Mouse (Mus musculus) heart, adult 2 months (tissue): Measurements from ENCODE around the gene LTO1. TPM values are rescaled to one million over a fixed set of nuclear protein-coding genes. Genes with fewer than 3 reads are reported as not detected.

Experiments
- DNase-seq, 2 experiments: peaks; one replicate each; pipeline ENCODE4 v3.0.0; 2021
- H3K27ac ChIP-seq: fragments of 200-600 bp; 2 replicates; pipeline ENCODE4 v1.8.1; 2022
- H3K27me3 ChIP-seq: fragments of 200-500 bp; 2 replicates; pipeline ENCODE4 v1.6.1; 2012; ENCODE audit warnings: mild to moderate bottlenecking, low read length, inconsistent platforms, mixed read lengths; ENCODE audit not compliant: control insufficient read depth, insufficient read depth
- H3K36me3 ChIP-seq: fragments of 200-500 bp; 2 replicates; pipeline ENCODE4 v1.6.1; 2012; ENCODE audit warnings: low read length, inconsistent platforms; ENCODE audit not compliant: control insufficient read depth, insufficient read depth
- H3K4me1 ChIP-seq: fragments of 200-500 bp; 2 replicates; pipeline ENCODE4 v1.6.1; 2011; ENCODE audit warnings: low read length; ENCODE audit not compliant: control insufficient read depth, insufficient read depth
- H3K4me3 ChIP-seq: fragments of 200-600 bp; 2 replicates; pipeline ENCODE4 v1.8.1; 2022
- H3K79me2 ChIP-seq: fragments of 200-500 bp; replicated peaks from 2 replicates; pipeline ENCODE4 v1.6.1; 2012; ENCODE audit warnings: mild to moderate bottlenecking, inconsistent platforms, low read length, moderate library complexity, mixed read lengths; ENCODE audit not compliant: control insufficient read depth, insufficient read depth
- H3K9ac ChIP-seq: fragments of 200-500 bp; 2 replicates; pipeline ENCODE4 v1.6.1; 2012; ENCODE audit warnings: low read depth, mild to moderate bottlenecking, control low read depth, inconsistent platforms, low read length, mixed read lengths
- CTCF ChIP-seq: fragments of 200-600 bp; IDR thresholded peaks from 2 replicates; pipeline ENCODE4 v1.8.1; 2022; ENCODE audit warnings: antibody characterized with exemption, mild to moderate bottlenecking, moderate library complexity
- EP300 ChIP-seq: fragments of 200-500 bp; IDR thresholded peaks from 2 replicates; pipeline ENCODE4 v1.6.1; 2011; ENCODE audit warnings: low read depth, low read length, control low read depth; ENCODE audit not compliant: insufficient read depth
- POLR2A ChIP-seq: fragments of 200-500 bp; IDR thresholded peaks from 2 replicates; pipeline ENCODE4 v1.6.1; 2011; ENCODE audit warnings: mild to moderate bottlenecking, low read depth, low read length, control low read depth; ENCODE audit not compliant: insufficient read depth
- WGBS: fragments of 180-500 bp; shearing (Covaris S2); methylation state at CpG from one replicate; pipeline ENCODE4 v1.1.7; 2018; 5-methylcytosine and 5-hydroxymethylcytosine counted together
- intact Hi-C: fragments of 180-260 bp; cut with DNase I; formaldehyde crosslinking; loops from one replicate; pipeline ENCODE4 v1.15.1; 2025
- polyA plus RNA-seq: library from polyadenylated mRNA; depleted of rRNA; stranded (reverse); fragments of >200 nt; gene quantifications from 2 replicates; pipeline ENCODE4 v1.2.3, GENCODE M21; 2012
- total RNA-seq, 2 experiments: library from RNA; stranded (reverse); gene quantifications; 2 replicates each; pipeline ENCODE4 v1.2.3; 2021

LTO1 gene
- total and polyA plus RNA-seq, 3 experiments: 12.1 to 13.1 (median 12.5) TPM

DNA sequence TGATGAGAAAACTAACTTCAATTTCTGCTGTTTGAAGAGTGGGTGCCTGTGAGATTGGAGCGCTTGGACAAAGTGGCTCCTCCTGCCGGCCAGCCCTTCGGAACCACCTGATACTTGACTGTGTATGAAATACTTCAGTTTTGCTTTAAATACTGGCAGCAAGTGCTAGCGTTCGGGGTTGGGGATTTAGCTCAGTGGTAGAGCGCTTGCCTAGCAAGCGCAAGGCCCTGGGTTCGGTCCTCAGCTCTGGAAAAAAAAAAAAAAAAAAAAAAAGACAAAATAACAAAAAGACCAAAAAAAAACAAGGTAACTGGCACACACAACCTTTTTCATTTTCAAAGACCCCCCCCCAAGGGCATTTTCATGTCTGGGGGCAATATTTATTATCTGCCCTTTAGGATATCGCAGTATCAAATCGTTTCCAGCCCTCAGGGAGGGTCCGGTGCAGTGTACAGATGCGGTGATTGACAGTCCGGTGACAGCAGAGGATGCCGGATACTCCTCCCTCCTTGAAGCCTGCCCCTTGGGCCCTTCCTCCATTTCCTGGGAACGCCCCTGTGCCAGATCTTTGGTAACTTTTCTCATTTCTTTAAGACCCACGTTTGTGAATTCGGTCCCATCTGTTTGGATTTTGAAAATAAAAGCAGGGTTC is 478 bp upstream of the LTO1 start:
- H3K4me3 ChIP-seq: peak overlapping the region; percentile 92
- H3K9ac ChIP-seq: no peak overlapping the region
- TF ChIP-seq EP300 (no peak), CTCF (peak; percentile 50), POLR2A (no peak)
- no peaks in the 10 kb centered on the region for H3K27me3 ChIP-seq
- no peaks in the 10 kb centered on the region for H3K36me3 ChIP-seq
- peaks cover 3% of the 10 kb centered on the region for H3K4me1 ChIP-seq
- intact Hi-C loops: no loop called here
- 0 out of 2 replicates have a peak, but pooled peaks cover 2% of the 10 kb centered on the region for H3K79me2 ChIP-seq
- peak overlapping the region; percentile 97 for H3K27ac ChIP-seq
- peak in 1 of 2 experiments; percentile 26 for DNase-seq
- WGBS: 5% methylated on average over 17 of the region's 17 CpGs

GRCm38 (mm10) chr7:144918823-144919222 is 3.9 kb downstream of the LTO1 start:
- no peaks in the 10 kb centered on the region for H3K36me3 ChIP-seq
- no peak for DNase-seq
- no peaks in the 10 kb centered on the region for H3K27me3 ChIP-seq
- peaks cover 3% of the 10 kb centered on the region for H3K4me1 ChIP-seq
- H3K4me3 ChIP-seq: no peak overlapping the region
- H3K79me2 ChIP-seq: peaks cover 2% of the 10 kb centered on the region; the same call in 1 of the 2 replicates
- 84% methylated on average over 1 of the region's 1 CpGs for WGBS
- no peak overlapping the region for H3K27ac ChIP-seq
- no peak overlapping the region for H3K9ac ChIP-seq
- TF ChIP-seq POLR2A (no peak), CTCF (peak; percentile 33)
- intact Hi-C loops: no loop called here

DNA sequence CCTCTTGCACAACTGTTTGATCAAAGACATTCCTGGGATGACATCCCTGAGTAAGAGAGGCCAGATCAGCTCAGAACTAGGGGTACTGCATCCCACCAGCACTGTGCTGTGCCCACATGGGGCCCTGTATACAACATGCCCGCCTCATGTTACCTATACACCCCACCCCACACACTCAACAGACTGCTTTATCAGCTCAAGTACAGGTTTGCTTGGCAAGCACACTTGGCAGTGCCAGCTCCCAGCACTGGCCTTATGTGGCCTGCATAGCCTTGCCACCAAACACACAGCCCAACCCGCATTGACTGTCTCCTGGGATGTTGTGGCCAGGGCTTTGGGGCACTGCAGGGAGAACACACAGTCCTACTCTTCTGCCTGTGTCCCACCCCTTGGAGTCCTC is 12.7 kb downstream of the LTO1 start:
- Histone ChIP-seq H3K27ac (peak overlapping the region; percentile 43; the same call in 1 of the 2 replicates), H3K79me2 (no peaks in the 10 kb centered on the region), H3K9ac (no peak overlapping the region), H3K36me3 (no peaks in the 10 kb centered on the region), H3K4me1 (peaks cover 6% of the 10 kb centered on the region), H3K4me3 (no peak overlapping the region), H3K27me3 (no peaks in the 10 kb centered on the region)
- peak; percentile 62 for TF ChIP-seq EP300
- no peak for TF ChIP-seq POLR2A
- DNase-seq: peak; percentile 47 to 71
- WGBS: 40% methylated on average over 2 of the region's 2 CpGs
- intact Hi-C loops: no loop called here

DNA sequence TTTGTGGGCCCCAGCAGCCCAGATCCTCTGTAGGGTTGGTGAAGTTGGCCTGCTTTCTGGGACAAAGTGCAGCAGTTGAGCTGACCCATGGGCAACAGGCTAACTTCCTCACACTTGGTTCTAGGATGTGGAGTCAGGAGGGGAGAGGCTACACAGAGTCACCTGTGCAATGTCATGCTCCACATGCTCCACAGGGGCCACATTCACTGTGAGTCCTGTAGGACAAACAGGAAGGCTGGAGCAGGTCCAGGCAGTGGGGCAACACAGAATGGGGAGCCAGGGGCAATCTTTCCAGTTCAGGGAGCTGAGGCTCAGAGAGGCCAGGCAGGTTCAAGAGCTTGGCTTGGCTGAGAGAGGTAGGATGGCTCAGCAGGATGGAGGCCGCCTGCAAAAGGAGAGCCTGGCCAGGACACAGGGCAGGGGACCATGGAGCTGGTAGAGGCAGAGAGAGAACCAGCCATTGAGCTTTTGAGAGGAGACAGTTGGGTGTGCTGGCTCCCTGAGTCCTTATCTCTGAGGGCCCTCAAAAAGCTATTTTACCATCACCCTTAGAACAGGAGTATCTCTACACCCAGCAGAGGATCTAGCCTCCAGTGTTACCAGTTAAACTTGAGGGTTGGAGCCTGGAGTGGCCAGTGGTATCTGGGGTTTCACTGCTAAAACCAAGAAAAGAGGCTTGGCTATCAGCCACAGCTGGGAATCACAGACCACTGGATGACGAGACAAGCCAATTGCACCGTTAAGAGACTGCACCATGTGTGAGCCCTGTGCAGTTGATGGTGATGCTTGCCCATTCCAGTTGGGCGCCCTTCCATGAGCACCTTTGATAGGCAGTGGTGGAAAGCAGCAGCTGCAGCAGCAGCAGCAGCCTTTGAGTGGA is 13.3 kb downstream of the LTO1 start:
- Histone ChIP-seq H3K27me3 (no peaks in the 10 kb centered on the region), H3K36me3 (no peaks in the 10 kb centered on the region), H3K79me2 (no peaks in the 10 kb centered on the region), H3K27ac (peak overlapping the region; percentile 43), H3K9ac (no peak overlapping the region), H3K4me3 (no peak overlapping the region), H3K4me1 (peaks cover 6% of the 10 kb centered on the region)
- intact Hi-C loops: no loop called here
- no peak for TF ChIP-seq EP300
- TF ChIP-seq POLR2A: no peak
- TF ChIP-seq CTCF: no peak
- 62% methylated on average over 4 of the region's 4 CpGs for WGBS
- DNase-seq: peak in 1 of 2 experiments; percentile 17

GRCm38 (mm10) chr7:144928889-144929210 is 13.9 kb downstream of the LTO1 start:
- no peak for TF ChIP-seq CTCF
- no peak for TF ChIP-seq POLR2A
- no peak for TF ChIP-seq EP300
- Histone ChIP-seq H3K9ac (no peak overlapping the region), H3K4me3 (no peak overlapping the region), H3K36me3 (no peaks in the 10 kb centered on the region), H3K79me2 (no peaks in the 10 kb centered on the region), H3K4me1 (peaks cover 6% of the 10 kb centered on the region), H3K27ac (no peak overlapping the region), H3K27me3 (no peaks in the 10 kb centered on the region)
- peak in 1 of 2 experiments; percentile 14 for DNase-seq
- intact Hi-C loops: no loop called here
- 63% methylated on average over 6 of the region's 6 CpGs for WGBS

DNA sequence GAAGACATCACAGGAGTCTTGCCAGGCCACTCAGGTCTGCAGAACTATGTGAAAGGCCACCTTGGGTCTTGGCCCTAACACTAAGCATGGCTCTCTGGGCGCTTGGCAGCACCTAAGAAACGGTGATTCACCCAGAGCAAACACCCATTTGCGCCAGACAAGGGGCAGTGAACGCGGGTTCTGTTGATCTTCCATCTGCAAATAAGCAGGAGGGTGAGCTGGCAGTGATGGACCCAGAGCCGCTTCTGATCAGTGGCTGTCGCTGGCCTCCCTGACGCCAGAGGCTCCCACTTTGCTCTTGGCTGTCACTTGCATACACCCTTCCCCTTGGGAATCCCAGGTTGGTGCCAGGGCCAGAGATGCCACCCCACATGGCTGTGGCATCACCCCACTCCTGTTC is 14.6 kb downstream of the LTO1 start:
- no peak overlapping the region for H3K4me3 ChIP-seq
- intact Hi-C loops: no loop called here
- 61% methylated on average over 8 of the region's 8 CpGs for WGBS
- no peaks in the 10 kb centered on the region for H3K27me3 ChIP-seq
- no peaks in the 10 kb centered on the region for H3K36me3 ChIP-seq
- TF ChIP-seq CTCF (no peak), POLR2A (no peak), EP300 (no peak)
- H3K4me1 ChIP-seq: peaks cover 6% of the 10 kb centered on the region
- H3K27ac ChIP-seq: no peak overlapping the region
- no peaks in the 10 kb centered on the region for H3K79me2 ChIP-seq
- H3K9ac ChIP-seq: no peak overlapping the region
- DNase-seq: peak in 1 of 2 experiments; percentile 17
